Comparison of ENCODE assay signal across 39 mouse cellular contexts in genomic region chr19:29696309-29696708, GRCm38 (mm10). TPM values are rescaled to one million over a fixed set of nuclear protein-coding genes. Genes with fewer than 3 reads are reported as not detected.
"Had no signal": no experiment of that assay in that cellular context is flagged by ENCODE, and none has a peak within 500 bp of the region (broad histone marks: within the 10 kb centered on the region; RNA-seq: fewer than 3 reads in every experiment).

No protein-coding gene starts in this region.

- H3K9ac ChIP-seq: limb, embryonic 12.5 days; limb, embryonic 13.5 days; limb, embryonic 15.5 days; liver, embryonic 12.5 days; liver, embryonic 13.5 days; liver, embryonic 14.5 days; liver, embryonic 15.5 days; liver, postnatal 0 days; lung, embryonic 14.5 days; lung, embryonic 15.5 days; midbrain, embryonic 12.5 days; midbrain, embryonic 13.5 days; midbrain, embryonic 15.5 days had no signal

- H3K27ac ChIP-seq: limb, embryonic 10.5 days; limb, embryonic 12.5 days; limb, embryonic 13.5 days; limb, embryonic 15.5 days; liver, embryonic 12.5 days; liver, embryonic 13.5 days; liver, embryonic 14.5 days; liver, embryonic 15.5 days; lung, embryonic 15.5 days; macrophage; midbrain, embryonic 10.5 days; midbrain, embryonic 12.5 days; midbrain, embryonic 13.5 days; midbrain, embryonic 15.5 days had no signal

- H3K4me1 ChIP-seq: limb, embryonic 15.5 days; liver, embryonic 12.5 days; liver, embryonic 13.5 days; liver, embryonic 15.5 days; midbrain, embryonic 12.5 days; midbrain, embryonic 13.5 days; midbrain, embryonic 15.5 days had no signal

- H3K9me3 ChIP-seq: limb, embryonic 10.5 days; limb, embryonic 12.5 days; limb, embryonic 13.5 days; limb, embryonic 15.5 days; liver, embryonic 12.5 days; liver, embryonic 13.5 days; liver, embryonic 15.5 days; lung, embryonic 15.5 days; midbrain, embryonic 10.5 days; midbrain, embryonic 12.5 days; midbrain, embryonic 13.5 days; midbrain, embryonic 15.5 days had no signal

- DNase-seq: left cerebral cortex, postnatal 4 days; liver; liver, embryonic 13.5 days; liver, postnatal 0 days; lung, adult 18-20 months; lung, adult 2 months; lung, embryonic 14.5 days; lung, postnatal 10 days; lung, postnatal 14 days; lung, postnatal 36 days; lung, postnatal 4 days; midbrain, embryonic 14.5 days had no signal

- H3K27me3 ChIP-seq: limb, embryonic 12.5 days; limb, embryonic 13.5 days; limb, embryonic 15.5 days; liver, embryonic 12.5 days; liver, embryonic 13.5 days; liver, embryonic 15.5 days; megakaryocyte, embryonic 14.5 days; midbrain, embryonic 12.5 days; midbrain, embryonic 13.5 days; midbrain, embryonic 15.5 days had no signal

- H3K36me3 ChIP-seq: limb, embryonic 10.5 days; limb, embryonic 12.5 days; limb, embryonic 13.5 days; limb, embryonic 15.5 days; liver, embryonic 12.5 days; liver, embryonic 13.5 days; liver, embryonic 15.5 days; lung, embryonic 15.5 days; midbrain, embryonic 10.5 days; midbrain, embryonic 12.5 days; midbrain, embryonic 13.5 days; midbrain, embryonic 15.5 days had no signal

- H3K4me3 ChIP-seq: limb, embryonic 10.5 days; limb, embryonic 12.5 days; limb, embryonic 13.5 days; limb, embryonic 15.5 days; liver, embryonic 12.5 days; liver, embryonic 13.5 days; liver, embryonic 15.5 days; lung, embryonic 15.5 days; megakaryocyte, embryonic 14.5 days; midbrain, embryonic 10.5 days; midbrain, embryonic 12.5 days; midbrain, embryonic 13.5 days; midbrain, embryonic 15.5 days; myocyte had no signal

- ATAC-seq: liver, embryonic 12.5 days; liver, postnatal 0 days; midbrain, embryonic 13.5 days; midbrain, embryonic 15.5 days; midbrain, embryonic 16.5 days had no signal

RNA-seq across cellular contexts. Expression of gene Mlana, which starts 1.3 kb away (rescaled TPM):
- total RNA-seq: left cerebral cortex, postnatal 25 days; left cerebral cortex, postnatal 4 days; liver, adult 2 months; megakaryocyte progenitor cell, adult 5-6 weeks; megakaryocyte, adult 5-6 weeks; midbrain, postnatal 0 days; monocyte, adult 5-6 weeks had no signal
- polyA plus RNA-seq: limb, embryonic 10.5 days; limb, embryonic 11.5 days; limb, embryonic 12.5 days; liver, adult 2 months; liver, embryonic 11.5 days; liver, embryonic 12.5 days; liver, embryonic 13.5 days; liver, embryonic 14.5 days; liver, embryonic 15.5 days; liver, embryonic 16.5 days; liver, postnatal 0 days; lung, embryonic 14.5 days; lung, embryonic 15.5 days; lung, embryonic 16.5 days; midbrain, embryonic 12.5 days; midbrain, embryonic 13.5 days; midbrain, embryonic 14.5 days; midbrain, embryonic 15.5 days; midbrain, embryonic 16.5 days; midbrain, postnatal 0 days; myocyte; neural tube, embryonic 11.5 days had no signal
